ENCODE assay signal across 9 mouse cellular contexts in the genomic region with DNA sequence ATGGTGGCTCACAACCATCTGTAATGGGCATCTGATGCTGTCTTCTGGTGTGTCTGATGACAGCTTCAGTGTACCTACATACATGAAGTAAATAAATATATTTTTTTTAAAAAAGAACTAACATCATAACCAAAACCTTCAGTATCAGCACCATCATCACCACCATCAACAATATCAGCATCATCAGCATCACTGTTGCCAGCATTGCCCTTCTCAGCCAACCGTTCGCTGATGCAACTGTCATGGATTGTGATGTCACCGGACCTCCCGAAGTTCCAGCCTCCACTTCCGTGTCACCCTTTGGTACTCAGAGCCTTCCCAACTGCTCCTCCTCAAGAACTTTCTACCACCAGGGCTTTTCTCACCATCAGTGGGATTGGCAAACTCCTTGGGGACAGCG. TPM values are rescaled to one million over a fixed set of nuclear protein-coding genes. Genes with fewer than 3 reads are reported as not detected.
DNase-seq lines count a peak whose midpoint lies in the region; ATAC-seq and TF ChIP-seq lines count a peak whose summit lies in the region.
"Had no signal": no experiment of that assay in that cellular context is flagged by ENCODE, and none has a peak within 500 bp of the region (broad histone marks: within the 10 kb centered on the region; RNA-seq: fewer than 3 reads in every experiment).

TSS of gene Usp30 (plus strand) at position 301 of the 400 bp plus-strand sequence.

- H3K9me3 ChIP-seq in embryonic facial prominence, embryonic 12.5 days: no peaks in the 10 kb centered on the region
- H3K9me3 ChIP-seq in hindbrain, postnatal 0 days (ENCODE audit: low read length): no peaks in the 10 kb centered on the region
- H3K9me3 ChIP-seq: liver, embryonic 15.5 days had no signal

- no peak within 1 kb of the TSS for H3K27ac ChIP-seq in embryonic facial prominence, embryonic 12.5 days
- H3K27ac ChIP-seq in hindbrain, postnatal 0 days: no peak within 1 kb of the TSS
- H3K27ac ChIP-seq: liver, embryonic 15.5 days had no signal

- no peak within 1 kb of the TSS for H3K9ac ChIP-seq in embryonic facial prominence, embryonic 12.5 days
- no peak within 1 kb of the TSS for H3K9ac ChIP-seq in hindbrain, postnatal 0 days (replicated peaks; ENCODE audit: low read length)
- H3K9ac ChIP-seq: liver, embryonic 15.5 days had no signal

- H3K27me3 ChIP-seq in embryonic facial prominence, embryonic 12.5 days: no peaks in the 10 kb centered on the region
- no peaks in the 10 kb centered on the region for H3K27me3 ChIP-seq in hindbrain, postnatal 0 days (ENCODE audit: insufficient read depth, low read length)
- H3K27me3 ChIP-seq: liver, embryonic 15.5 days had no signal

- ATAC-seq in embryonic facial prominence, embryonic 12.5 days (ENCODE audit: insufficient number of reproducible peaks, insufficient read depth, low FRiP score, low TSS enrichment): no peak
- ATAC-seq in hindbrain, postnatal 0 days: no peak
- ATAC-seq in monocyte, adult 5-6 weeks (replicated peaks; ENCODE audit: insufficient number of reproducible peaks, low FRiP score, low TSS enrichment, poor library complexity, severe bottlenecking): no peak
- no peak for ATAC-seq in megakaryocyte-erythroid progenitor cell, adult 5-6 weeks (replicated peaks; ENCODE audit: low FRiP score, low TSS enrichment, poor library complexity, severe bottlenecking)

- 89% methylated on average over 6 of the region's 6 CpGs for WGBS in lung, adult 2 months
- WGBS in embryonic facial prominence, embryonic 12.5 days: 90% methylated on average over 6 of the region's 6 CpGs
- WGBS in hindbrain, postnatal 0 days: 90% methylated on average over 6 of the region's 6 CpGs

- DNase-seq in lung, adult 2 months: no peak
- DNase-seq in lung, postnatal 10 days: no peak
- DNase-seq in hindbrain, postnatal 0 days (ENCODE audit: low spot score): no peak
- no peak for DNase-seq in cerebellum, adult 11-12 months
- no peak for DNase-seq in lung, postnatal 4 days

- no peak for TF ChIP-seq POLR2A in lung, adult 2 months (IDR thresholded peaks at IDR 0.05; ENCODE audit: borderline replicate concordance, extremely low read depth, low read depth, low read length)

- no peak for TF ChIP-seq CTCF in lung, adult 2 months (IDR thresholded peaks at IDR 0.05; ENCODE audit: insufficient read depth, low read length)
- no peak for TF ChIP-seq CTCF in hindbrain, postnatal 0 days (IDR thresholded peaks at IDR 0.05; ENCODE audit: low read depth)

- no peak within 1 kb of the TSS for H3K4me2 ChIP-seq in embryonic facial prominence, embryonic 12.5 days (replicated peaks)
- no peak within 1 kb of the TSS for H3K4me2 ChIP-seq in hindbrain, postnatal 0 days (ENCODE audit: low read depth, low read length)
- H3K4me2 ChIP-seq: liver, embryonic 15.5 days had no signal

- no peak within 1 kb of the TSS for H3K4me3 ChIP-seq in lung, adult 2 months (replicated peaks; ENCODE audit: extremely low read depth, low read depth, low read length)
- no peak within 1 kb of the TSS for H3K4me3 ChIP-seq in embryonic facial prominence, embryonic 12.5 days
- no peak within 1 kb of the TSS for H3K4me3 ChIP-seq in hindbrain, postnatal 0 days (ENCODE audit: low read length)
- H3K4me3 ChIP-seq: liver, embryonic 15.5 days had no signal

- H3K4me1 ChIP-seq in lung, adult 2 months (ENCODE audit: control insufficient read depth, insufficient read depth, low read length): no peaks in the 10 kb centered on the region
- H3K4me1 ChIP-seq in embryonic facial prominence, embryonic 12.5 days: no peaks in the 10 kb centered on the region
- no peaks in the 10 kb centered on the region for H3K4me1 ChIP-seq in hindbrain, postnatal 0 days (ENCODE audit: insufficient read depth, low read length)
- H3K4me1 ChIP-seq: liver, embryonic 15.5 days had no signal

- no peaks in the 10 kb centered on the region for H3K36me3 ChIP-seq in embryonic facial prominence, embryonic 12.5 days
- no peaks in the 10 kb centered on the region for H3K36me3 ChIP-seq in hindbrain, postnatal 0 days (ENCODE audit: insufficient read depth, low read length)
- H3K36me3 ChIP-seq: liver, embryonic 15.5 days had no signal

RNA-seq across cellular contexts. Expression of gene Usp30, which starts in this region (rescaled TPM):
- 17.0 and 19.7 TPM in 2 replicates for polyA plus RNA-seq in lung, adult 2 months (2012; rRNA removed)
- polyA plus RNA-seq in embryonic facial prominence, embryonic 12.5 days (2016; fragmentation: Nextera tagmentation; extraction: Ambion mirVana): 16.3 and 17.1 TPM in 2 replicates
- 47.2 and 54.9 TPM in 2 replicates for total RNA-seq in hindbrain, postnatal 0 days (2014; rRNA removed)
- polyA plus RNA-seq in hindbrain, postnatal 0 days (2015; fragmentation: Nextera tagmentation; extraction: Ambion mirVana): 17.6 and 18.0 TPM in 2 replicates
- 3.3 to 14.0 TPM (median 11.0 TPM) in 3 replicates for total RNA-seq in monocyte, adult 5-6 weeks (2017)
- total RNA-seq in megakaryocyte-erythroid progenitor cell, adult 5-6 weeks (2014; fragmentation: Nextera tagmentation): 5.7 and 11.0 TPM in 2 replicates
- 3.5 and 12.2 TPM in 2 replicates for total RNA-seq in megakaryocyte-erythroid progenitor cell, adult 5-6 weeks (2017)
